Mouse (Mus musculus) CH12.LX (cell line): ENCODE measurements at regions not wholly inside any gene's neighbourhood (a gene's known extent, or its start where the extent isn't known, plus 50 kb on each side); places are given as distances from the start of the nearest gene placed in this dataset.

ENCODE experiments used
- CTCF ChIP-seq, 2 experiments: IDR thresholded peaks in 1 of 2; conservative IDR thresholded peaks in 1 of 2; 2 replicates each; pipeline ENCODE4 v1.5.1; 2011 to 2012; ENCODE audit warnings: low read depth in 2 of 2, low read length in 2 of 2, improper control_type of control experiment in 1 of 2, inconsistent platforms in 1 of 2, mild to moderate bottlenecking in 1 of 2, moderate library complexity in 1 of 2
- E2F4 ChIP-seq: IDR thresholded peaks from 2 replicates; pipeline ENCODE4 v1.6.1; 2011; ENCODE audit warnings: low read depth, low read length, improper control_type of control experiment; ENCODE audit not compliant: insufficient replicate concordance
- ELF1 ChIP-seq: IDR thresholded peaks from 2 replicates; pipeline ENCODE4 v1.6.1; 2014; ENCODE audit warnings: low read depth, mild to moderate bottlenecking, inconsistent platforms, low read length, improper control_type of control experiment
- GABPA ChIP-seq: IDR thresholded peaks from 2 replicates; pipeline ENCODE4 v1.6.1; 2012; ENCODE audit warnings: low read depth, low read length, improper control_type of control experiment, inconsistent platforms; ENCODE audit not compliant: insufficient replicate concordance
- HCFC1 ChIP-seq: IDR thresholded peaks from 2 replicates; pipeline ENCODE4 v1.6.1; 2012; ENCODE audit warnings: low read depth, mild to moderate bottlenecking, inconsistent platforms, low read length, improper control_type of control experiment
- KAT2A ChIP-seq: IDR thresholded peaks from 2 replicates; pipeline ENCODE4 v1.6.1; 2012; ENCODE audit warnings: low read length, improper control_type of control experiment, inconsistent platforms; ENCODE audit not compliant: insufficient replicate concordance
- MEF2A ChIP-seq: IDR thresholded peaks from 2 replicates; pipeline ENCODE4 v1.6.1; 2014; ENCODE audit warnings: low read depth, mild to moderate bottlenecking, inconsistent platforms, low read length, improper control_type of control experiment, borderline replicate concordance
- MYC ChIP-seq: IDR thresholded peaks from 2 replicates; pipeline ENCODE4 v1.6.1; 2011; ENCODE audit warnings: low read depth, mild to moderate bottlenecking, improper control_type of control experiment, low read length
- POLR2A ChIP-seq: IDR thresholded peaks from 2 replicates; pipeline ENCODE4 v1.6.1; 2011; ENCODE audit warnings: low read depth, mild to moderate bottlenecking, improper control_type of control experiment, low read length
- RAD21 ChIP-seq: IDR thresholded peaks from 2 replicates; pipeline ENCODE4 v1.6.1; 2011; ENCODE audit warnings: low read depth, mild to moderate bottlenecking, low read length, improper control_type of control experiment, moderate library complexity
- RCOR1 ChIP-seq: conservative IDR thresholded peaks from 2 replicates; pipeline ENCODE4 v1.6.1; 2012; ENCODE audit warnings: low read depth, mild to moderate bottlenecking, inconsistent platforms, low read length, improper control_type of control experiment
- TCF12 ChIP-seq: IDR thresholded peaks from 2 replicates; pipeline ENCODE4 v1.6.1; 2014; ENCODE audit warnings: low read depth, mild to moderate bottlenecking, inconsistent platforms, low read length, improper control_type of control experiment
- USF1 ChIP-seq: IDR thresholded peaks from 2 replicates; pipeline ENCODE4 v1.6.1; 2014; ENCODE audit warnings: low read depth, mild to moderate bottlenecking, inconsistent platforms, low read length, improper control_type of control experiment
- ZNF384 ChIP-seq: IDR thresholded peaks from 2 replicates; pipeline ENCODE4 v1.6.1; 2012; ENCODE audit warnings: low read depth, low read length, improper control_type of control experiment, inconsistent platforms

GRCm38 (mm10) chr13:37237285-37237684 lies 107.7 kb upstream of the Ly86 start:
- TF ChIP-seq MYC (no peak), TCF12 (no peak), ELF1 (no peak), USF1 (no peak), KAT2A (no peak), RCOR1 (no peak), HCFC1 (no peak), MEF2A (no peak), CTCF (conservative IDR thresholded peaks at IDR 0.05 in 1 of 2, IDR thresholded peaks at IDR 0.05 in 1 of 2; ENCODE audit: low read depth in 2 of 2, low read length in 2 of 2) (no peak), E2F4 (no peak), RAD21 (no peak), POLR2A (no peak), GABPA (no peak), ZNF384 (no peak)
